13 mouse cellular contexts compared by ENCODE assay signal in genomic region chr1:87855522-87855921, GRCm38 (mm10). TPM values are rescaled to one million over a fixed set of nuclear protein-coding genes. Genes with fewer than 3 reads are reported as not detected.
A peak's percentile ranks its signal among the peaks of the same experiment; 100 is the strongest.
DNase-seq lines count a peak whose midpoint lies in the region; ATAC-seq and TF ChIP-seq lines count a peak whose summit lies in the region.
"Had no signal": no experiment of that assay in that cellular context is flagged by ENCODE, and none has a peak within 500 bp of the region (broad histone marks: within the 10 kb centered on the region; RNA-seq: fewer than 3 reads in every experiment).

No protein-coding gene starts in this region.

- no peak overlapping the region for H3K27ac ChIP-seq in heart, postnatal 0 days (ENCODE audit: low read depth)
- no peak overlapping the region for H3K27ac ChIP-seq in heart, embryonic 12.5 days (ENCODE audit: poor library complexity, severe bottlenecking)
- H3K27ac ChIP-seq in midbrain, embryonic 10.5 days (replicated peaks) = no peak overlapping the region
- no peak overlapping the region for H3K27ac ChIP-seq in midbrain, embryonic 13.5 days
- no peak overlapping the region for H3K27ac ChIP-seq in embryonic facial prominence, embryonic 14.5 days (replicated peaks; ENCODE audit: low read depth, low read length)
- H3K27ac ChIP-seq in neural tube, embryonic 15.5 days (replicated peaks) = no peak overlapping the region
- H3K27ac ChIP-seq: embryonic facial prominence, embryonic 12.5 days had no signal

- H3K4me3 ChIP-seq in heart, postnatal 0 days (ENCODE audit: low read depth, low read length) = no peak overlapping the region
- H3K4me3 ChIP-seq in heart, embryonic 12.5 days = no peak overlapping the region
- H3K4me3 ChIP-seq in midbrain, embryonic 10.5 days = 0 out of 2 replicates have a peak overlapping the region, but pooled peaks have one; percentile 98
- H3K4me3 ChIP-seq in midbrain, embryonic 13.5 days (replicated peaks) = no peak overlapping the region
- no peak overlapping the region for H3K4me3 ChIP-seq in embryonic facial prominence, embryonic 14.5 days (ENCODE audit: low read depth, low read length)
- no peak overlapping the region for H3K4me3 ChIP-seq in neural tube, embryonic 15.5 days (replicated peaks)

- H3K36me3 ChIP-seq in heart, postnatal 0 days (replicated peaks; ENCODE audit: control insufficient read depth, insufficient read depth, low read length) = no peaks in the 10 kb centered on the region
- no peaks in the 10 kb centered on the region for H3K36me3 ChIP-seq in heart, embryonic 12.5 days
- H3K36me3 ChIP-seq in midbrain, embryonic 10.5 days = no peaks in the 10 kb centered on the region
- H3K36me3 ChIP-seq in midbrain, embryonic 13.5 days = no peaks in the 10 kb centered on the region
- H3K36me3 ChIP-seq in embryonic facial prominence, embryonic 14.5 days (ENCODE audit: control insufficient read depth, insufficient read depth, low read length) = no peaks in the 10 kb centered on the region
- H3K36me3 ChIP-seq in neural tube, embryonic 15.5 days = no peaks in the 10 kb centered on the region
- H3K36me3 ChIP-seq: embryonic facial prominence, embryonic 12.5 days had no signal

- DNase-seq in heart, postnatal 0 days (ENCODE audit: low spot score) = no peak
- no peak for DNase-seq in midbrain, embryonic 10.5 days (ENCODE audit: low spot score)
- no peak for DNase-seq in embryonic facial prominence, embryonic 14.5 days (ENCODE audit: low spot score)
- DNase-seq in thymus, postnatal 25 days = no peak
- DNase-seq: heart, postnatal 36 days; kidney, adult 8-10 months; left cerebral cortex, postnatal 4 days; lung, embryonic 14.5 days had no signal

- H3K4me2 ChIP-seq in heart, postnatal 0 days (ENCODE audit: low read depth, low read length) = peak overlapping the region; percentile 90; the same call in 1 of the 2 replicates
- H3K4me2 ChIP-seq in heart, embryonic 12.5 days = no peak overlapping the region
- H3K4me2 ChIP-seq in midbrain, embryonic 13.5 days (replicated peaks) = no peak overlapping the region
- 0 out of 2 replicates have a peak overlapping the region, but pooled peaks have one; percentile 8 for H3K4me2 ChIP-seq in embryonic facial prominence, embryonic 14.5 days (ENCODE audit: low read depth, low read length)
- H3K4me2 ChIP-seq in neural tube, embryonic 15.5 days = peak overlapping the region; percentile 91

- 82% methylated on average over 1 of the region's 1 CpGs for whole genome bisulfite sequencing in heart, postnatal 0 days
- 82% methylated on average over 1 of the region's 1 CpGs for WGBS in heart, embryonic 12.5 days
- 88% methylated on average over 1 of the region's 1 CpGs for WGBS in midbrain, embryonic 10.5 days
- WGBS in midbrain, embryonic 13.5 days = 85% methylated on average over 1 of the region's 1 CpGs
- 77% methylated on average over 1 of the region's 1 CpGs for WGBS in embryonic facial prominence, embryonic 14.5 days
- 95% methylated on average over 1 of the region's 1 CpGs for WGBS in neural tube, embryonic 15.5 days

- H3K27me3 ChIP-seq in heart, postnatal 0 days (ENCODE audit: control insufficient read depth, insufficient read depth, low read length) = no peaks in the 10 kb centered on the region
- H3K27me3 ChIP-seq in heart, embryonic 12.5 days (replicated peaks) = no peaks in the 10 kb centered on the region
- H3K27me3 ChIP-seq in midbrain, embryonic 10.5 days (ENCODE audit: low read depth, poor library complexity, severe bottlenecking) = peaks cover 10% of the 10 kb centered on the region; the same call in 1 of the 2 replicates
- 0 out of 2 replicates have a peak, but pooled peaks cover 3% of the 10 kb centered on the region for H3K27me3 ChIP-seq in midbrain, embryonic 13.5 days
- no peaks in the 10 kb centered on the region for H3K27me3 ChIP-seq in embryonic facial prominence, embryonic 14.5 days (replicated peaks; ENCODE audit: control insufficient read depth, insufficient read depth, low read length)
- H3K27me3 ChIP-seq in neural tube, embryonic 15.5 days (replicated peaks) = no peaks in the 10 kb centered on the region
- H3K27me3 ChIP-seq: embryonic facial prominence, embryonic 12.5 days had no signal

- peaks cover 42% of the 10 kb centered on the region for H3K4me1 ChIP-seq in heart, postnatal 0 days (ENCODE audit: control insufficient read depth, insufficient read depth)
- peaks cover 43% of the 10 kb centered on the region for H3K4me1 ChIP-seq in heart, embryonic 12.5 days (replicated peaks)
- H3K4me1 ChIP-seq in midbrain, embryonic 10.5 days = peaks cover 29% of the 10 kb centered on the region
- H3K4me1 ChIP-seq in midbrain, embryonic 13.5 days (replicated peaks) = peaks cover 27% of the 10 kb centered on the region
- peaks cover 17% of the 10 kb centered on the region; the same call in 1 of the 2 replicates for H3K4me1 ChIP-seq in embryonic facial prominence, embryonic 14.5 days (ENCODE audit: control insufficient read depth, insufficient read depth, low read length)
- peaks cover 22% of the 10 kb centered on the region for H3K4me1 ChIP-seq in neural tube, embryonic 15.5 days

- no peak for ATAC-seq in heart, postnatal 0 days (ENCODE audit: insufficient read depth, low read depth)
- ATAC-seq in heart, embryonic 12.5 days (ENCODE audit: insufficient number of reproducible peaks, low FRiP score) = no peak
- ATAC-seq in midbrain, embryonic 13.5 days = no peak
- ATAC-seq in embryonic facial prominence, embryonic 14.5 days (ENCODE audit: low read depth) = no peak
- ATAC-seq in neural tube, embryonic 15.5 days (ENCODE audit: low FRiP score) = no peak
- ATAC-seq: CD4-positive, CD25-positive, alpha-beta regulatory T cell, adult 4 months had no signal

- H3K9ac ChIP-seq in heart, postnatal 0 days (replicated peaks; ENCODE audit: low read depth, low read length) = no peak overlapping the region
- no peak overlapping the region for H3K9ac ChIP-seq in heart, embryonic 12.5 days
- H3K9ac ChIP-seq in midbrain, embryonic 13.5 days (replicated peaks) = no peak overlapping the region
- H3K9ac ChIP-seq in embryonic facial prominence, embryonic 14.5 days (ENCODE audit: low read depth, low read length) = no peak overlapping the region
- no peak overlapping the region for H3K9ac ChIP-seq in neural tube, embryonic 15.5 days (replicated peaks)
- H3K9ac ChIP-seq: lung, embryonic 14.5 days had no signal

- TF ChIP-seq CTCF in heart, postnatal 0 days (IDR thresholded peaks at IDR 0.05; ENCODE audit: low read depth) = no peak

- no peak for TF ChIP-seq EP300 in heart, postnatal 0 days (IDR thresholded peaks at IDR 0.05; ENCODE audit: low read depth)

- no peaks in the 10 kb centered on the region for H3K9me3 ChIP-seq in heart, postnatal 0 days (replicated peaks; ENCODE audit: control insufficient read depth, low read length)
- H3K9me3 ChIP-seq in heart, embryonic 12.5 days (replicated peaks) = no peaks in the 10 kb centered on the region
- no peaks in the 10 kb centered on the region for H3K9me3 ChIP-seq in midbrain, embryonic 10.5 days (replicated peaks)
- no peaks in the 10 kb centered on the region for H3K9me3 ChIP-seq in midbrain, embryonic 13.5 days
- no peaks in the 10 kb centered on the region for H3K9me3 ChIP-seq in embryonic facial prominence, embryonic 14.5 days (ENCODE audit: control insufficient read depth, low read length)
- no peaks in the 10 kb centered on the region for H3K9me3 ChIP-seq in neural tube, embryonic 15.5 days (replicated peaks)
- H3K9me3 ChIP-seq: embryonic facial prominence, embryonic 12.5 days had no signal

RNA-seq across cellular contexts. Expression of gene Dgkd, which starts 2.4 kb away (rescaled TPM):
- total RNA-seq in heart, postnatal 0 days (2014; rRNA removed; ENCODE audit: low replicate concordance) = 37.3 and 40.5 TPM in 2 replicates
- polyA plus RNA-seq in heart, postnatal 0 days (2015; fragmentation: Nextera tagmentation; extraction: Ambion mirVana) = 12.4 and 14.1 TPM in 2 replicates
- polyA plus RNA-seq in heart, embryonic 12.5 days (2016; fragmentation: Nextera tagmentation; extraction: Ambion mirVana) = 24.1 TPM in 2 replicates
- 37.8 and 41.6 TPM in 2 replicates for polyA plus RNA-seq in midbrain, embryonic 10.5 days (2016; fragmentation: Nextera tagmentation; extraction: Ambion mirVana)
- 41.2 and 43.7 TPM in 2 replicates for polyA plus RNA-seq in midbrain, embryonic 13.5 days (2015; fragmentation: Nextera tagmentation; extraction: Ambion mirVana)
- polyA plus RNA-seq in embryonic facial prominence, embryonic 14.5 days (2014; fragmentation: Nextera tagmentation; extraction: Ambion mirVana) = 31.7 and 34.1 TPM in 2 replicates
- 40.7 and 45.4 TPM in 2 replicates for polyA plus RNA-seq in neural tube, embryonic 15.5 days (2015; fragmentation: Nextera tagmentation; extraction: Ambion mirVana)

RNA-seq across cellular contexts. Expression of gene Sag, which starts 52.0 kb away (rescaled TPM):
- 0.11 TPM in 1 of 2 replicates, not detected in the other for total RNA-seq in heart, postnatal 0 days (2014; rRNA removed; ENCODE audit: low replicate concordance)
- 0.31 and 0.40 TPM in 2 replicates for polyA plus RNA-seq in heart, postnatal 0 days (2015; fragmentation: Nextera tagmentation; extraction: Ambion mirVana)
- polyA plus RNA-seq in heart, embryonic 12.5 days (2016; fragmentation: Nextera tagmentation; extraction: Ambion mirVana) = 0.70 and 1.2 TPM in 2 replicates
- 2.2 and 2.7 TPM in 2 replicates for polyA plus RNA-seq in midbrain, embryonic 10.5 days (2016; fragmentation: Nextera tagmentation; extraction: Ambion mirVana)
- 2.5 and 3.2 TPM in 2 replicates for polyA plus RNA-seq in midbrain, embryonic 13.5 days (2015; fragmentation: Nextera tagmentation; extraction: Ambion mirVana)
- polyA plus RNA-seq in embryonic facial prominence, embryonic 14.5 days (2014; fragmentation: Nextera tagmentation; extraction: Ambion mirVana) = 2.1 and 2.4 TPM in 2 replicates
- polyA plus RNA-seq in neural tube, embryonic 15.5 days (2015; fragmentation: Nextera tagmentation; extraction: Ambion mirVana) = 2.1 and 2.7 TPM in 2 replicates

Comparison
In these comparisons a context has a peak if more than half of its experiments do, and no peak if none do; other contexts are left out.
1. H3K4me2 ChIP-seq: peak in heart, postnatal 0 days (single experiment), embryonic facial prominence, embryonic 14.5 days (single experiment) and neural tube, embryonic 15.5 days (single experiment); none in heart, embryonic 12.5 days (single experiment) and midbrain, embryonic 13.5 days (single experiment).